Comparison of ENCODE assay signal across 22 mouse cellular contexts in the genomic region with DNA sequence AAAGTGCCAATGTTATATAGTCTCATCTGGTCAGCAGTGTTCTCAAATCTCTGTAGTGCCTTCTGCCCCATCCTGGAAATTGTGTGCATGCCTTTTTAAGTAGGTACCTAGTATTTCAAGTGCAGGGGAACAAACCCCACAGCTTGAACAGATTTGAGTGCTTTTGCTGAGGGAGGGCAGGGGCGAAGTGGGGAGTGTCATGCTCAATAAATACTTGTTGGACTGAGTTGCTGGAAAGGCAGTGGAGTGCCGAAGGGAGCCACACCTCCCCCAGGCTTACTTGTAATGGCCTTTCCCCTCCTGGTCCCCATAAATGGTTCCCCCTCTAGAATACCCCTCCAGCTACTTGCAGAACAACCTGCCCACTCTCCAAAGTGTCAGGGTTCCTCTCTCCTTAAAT. TPM values are rescaled to one million over a fixed set of nuclear protein-coding genes. Genes with fewer than 3 reads are reported as not detected.
DNase-seq lines count a peak whose midpoint lies in the region; ATAC-seq lines count a peak whose summit lies in the region.
"Had no signal": no experiment of that assay in that cellular context is flagged by ENCODE, and none has a peak within 500 bp of the region (broad histone marks: within the 10 kb centered on the region; RNA-seq: fewer than 3 reads in every experiment).

No protein-coding gene starts in this region.

- no peak overlapping the region for H3K4me2 ChIP-seq in limb, embryonic 13.5 days (replicated peaks)
- H3K4me2 ChIP-seq: embryonic facial prominence, embryonic 12.5 days; forebrain, embryonic 15.5 days; hindbrain, embryonic 15.5 days; midbrain, embryonic 15.5 days; neural tube, embryonic 12.5 days had no signal

- H3K9ac ChIP-seq in limb, embryonic 13.5 days, result 0 out of 2 replicates have a peak overlapping the region, but pooled peaks have one; percentile 19
- H3K9ac ChIP-seq: embryonic facial prominence, embryonic 12.5 days; forebrain, embryonic 15.5 days; hindbrain, embryonic 15.5 days; midbrain, embryonic 15.5 days; neural tube, embryonic 12.5 days had no signal

- 21% methylated on average over 2 of the region's 2 CpGs for WGBS in limb, embryonic 13.5 days
- WGBS in limb, embryonic 10.5 days, result 54% methylated on average over 2 of the region's 2 CpGs
- 86% methylated on average over 2 of the region's 2 CpGs for WGBS in forebrain, embryonic 10.5 days

- ATAC-seq in limb, embryonic 13.5 days (ENCODE audit: low FRiP score, low read depth), result no peak
- ATAC-seq: forebrain, embryonic 15.5 days; midbrain, embryonic 15.5 days had no signal

- H3K27ac ChIP-seq in limb, embryonic 13.5 days, result no peak overlapping the region; the same call in 1 of the 2 replicates
- no peak overlapping the region for H3K27ac ChIP-seq in limb, embryonic 10.5 days
- H3K27ac ChIP-seq in brown adipose tissue, adult 24 weeks (replicated peaks; ENCODE audit: low read depth, low read length), result 0 out of 2 replicates have a peak overlapping the region, but pooled peaks have one; percentile 42
- H3K27ac ChIP-seq in forebrain, embryonic 10.5 days, result no peak overlapping the region
- H3K27ac ChIP-seq: embryonic facial prominence, embryonic 12.5 days; forebrain, embryonic 15.5 days; hindbrain, embryonic 15.5 days; midbrain, embryonic 15.5 days; neural tube, embryonic 12.5 days had no signal

- no peaks in the 10 kb centered on the region for H3K27me3 ChIP-seq in limb, embryonic 13.5 days
- no peaks in the 10 kb centered on the region for H3K27me3 ChIP-seq in limb, embryonic 10.5 days (ENCODE audit: low read depth, poor library complexity, severe bottlenecking)
- peaks cover 4% of the 10 kb centered on the region; the same call in 1 of the 2 replicates for H3K27me3 ChIP-seq in forebrain, embryonic 10.5 days (ENCODE audit: poor library complexity, severe bottlenecking)
- H3K27me3 ChIP-seq: embryonic facial prominence, embryonic 12.5 days; forebrain, embryonic 15.5 days; hindbrain, embryonic 15.5 days; midbrain, embryonic 15.5 days; neural tube, embryonic 12.5 days had no signal

- H3K4me1 ChIP-seq in limb, embryonic 13.5 days, result peaks cover 47% of the 10 kb centered on the region
- H3K4me1 ChIP-seq in limb, embryonic 10.5 days, result peaks cover 21% of the 10 kb centered on the region
- H3K4me1 ChIP-seq in brown adipose tissue, adult 24 weeks (ENCODE audit: control insufficient read depth, insufficient read depth, insufficient read length, low read length), result peaks cover 17% of the 10 kb centered on the region
- peaks cover 16% of the 10 kb centered on the region for H3K4me1 ChIP-seq in forebrain, embryonic 10.5 days

- H3K4me3 ChIP-seq in limb, embryonic 13.5 days, result no peak overlapping the region
- no peak overlapping the region for H3K4me3 ChIP-seq in limb, embryonic 10.5 days
- no peak overlapping the region for H3K4me3 ChIP-seq in brown adipose tissue, adult 24 weeks (ENCODE audit: insufficient read depth, low read depth, low read length)
- no peak overlapping the region for H3K4me3 ChIP-seq in forebrain, embryonic 10.5 days
- H3K4me3 ChIP-seq: embryonic facial prominence, embryonic 12.5 days; forebrain, embryonic 15.5 days; hindbrain, embryonic 15.5 days; midbrain, embryonic 15.5 days; neural tube, embryonic 12.5 days had no signal

- DNase-seq in limb, embryonic 10.5 days (ENCODE audit: low spot score), result no peak
- peak; percentile 19 for DNase-seq in forelimb bud, embryonic 11.5 days (ENCODE audit: low read depth, low spot score)
- DNase-seq in lung, postnatal 25 days (ENCODE audit: low spot score), result peak; percentile 64
- no peak for DNase-seq in forebrain, embryonic 10.5 days (ENCODE audit: extremely low spot score, low spot score)
- no peak for DNase-seq in thymus, postnatal 25 days
- DNase-seq: adrenal gland, adult 8-10 months; cerebellum, adult 18-20 months; cerebellum, postnatal 25 days; gastrocnemius, postnatal 14 days; heart, adult 18-20 months; kidney, adult 2 months; kidney, postnatal 10 days; retina, postnatal 1 day; right cerebral cortex, postnatal 4 days; thymus, postnatal 14 days had no signal

- H3K9me3 ChIP-seq in limb, embryonic 13.5 days, result no peaks in the 10 kb centered on the region
- no peaks in the 10 kb centered on the region for H3K9me3 ChIP-seq in limb, embryonic 10.5 days (replicated peaks)
- H3K9me3 ChIP-seq in forebrain, embryonic 10.5 days, result no peaks in the 10 kb centered on the region
- H3K9me3 ChIP-seq: embryonic facial prominence, embryonic 12.5 days; forebrain, embryonic 15.5 days; hindbrain, embryonic 15.5 days; midbrain, embryonic 15.5 days; neural tube, embryonic 12.5 days had no signal

- peaks cover 24% of the 10 kb centered on the region for H3K36me3 ChIP-seq in limb, embryonic 13.5 days
- H3K36me3 ChIP-seq in limb, embryonic 10.5 days, result peaks cover 26% of the 10 kb centered on the region
- H3K36me3 ChIP-seq in forebrain, embryonic 10.5 days (replicated peaks), result peaks cover 20% of the 10 kb centered on the region
- H3K36me3 ChIP-seq: forebrain, embryonic 15.5 days; hindbrain, embryonic 15.5 days; midbrain, embryonic 15.5 days; neural tube, embryonic 12.5 days had no signal

RNA-seq across cellular contexts. Expression of a gene that starts 7.4 kb away (rescaled TPM):
- polyA plus RNA-seq in limb, embryonic 13.5 days (2015; fragmentation: Nextera tagmentation; extraction: Ambion mirVana), result 15.8 and 16.2 TPM in 2 replicates
- polyA plus RNA-seq in limb, embryonic 10.5 days (2016; fragmentation: Nextera tagmentation; extraction: Ambion mirVana), result 12.8 and 15.0 TPM in 2 replicates
- polyA plus RNA-seq in brown adipose tissue, adult 24 weeks (2012; ENCODE audit: insufficient read depth, insufficient read length, missing spikeins), result 11.0 and 14.8 TPM in 2 replicates
- polyA plus RNA-seq in forebrain, embryonic 10.5 days (2016; fragmentation: Nextera tagmentation; extraction: Ambion mirVana), result 7.4 and 7.7 TPM in 2 replicates

RNA-seq across cellular contexts. Expression of a gene that starts 34.1 kb away (rescaled TPM):
- polyA plus RNA-seq in limb, embryonic 13.5 days (2015; fragmentation: Nextera tagmentation; extraction: Ambion mirVana), result 68.4 and 71.9 TPM in 2 replicates
- polyA plus RNA-seq in limb, embryonic 10.5 days (2016; fragmentation: Nextera tagmentation; extraction: Ambion mirVana), result 93.9 and 99.0 TPM in 2 replicates
- 21.0 and 25.9 TPM in 2 replicates for polyA plus RNA-seq in brown adipose tissue, adult 24 weeks (2012; ENCODE audit: insufficient read depth, insufficient read length, missing spikeins)
- 93.2 and 93.7 TPM in 2 replicates for polyA plus RNA-seq in forebrain, embryonic 10.5 days (2016; fragmentation: Nextera tagmentation; extraction: Ambion mirVana)

RNA-seq across cellular contexts. Expression of a gene that starts 40.3 kb away (rescaled TPM):
- 121 and 127 TPM in 2 replicates for polyA plus RNA-seq in limb, embryonic 13.5 days (2015; fragmentation: Nextera tagmentation; extraction: Ambion mirVana)
- 128 and 132 TPM in 2 replicates for polyA plus RNA-seq in limb, embryonic 10.5 days (2016; fragmentation: Nextera tagmentation; extraction: Ambion mirVana)
- 36.4 and 42.8 TPM in 2 replicates for polyA plus RNA-seq in brown adipose tissue, adult 24 weeks (2012; ENCODE audit: insufficient read depth, insufficient read length, missing spikeins)
- polyA plus RNA-seq in forebrain, embryonic 10.5 days (2016; fragmentation: Nextera tagmentation; extraction: Ambion mirVana), result 118 and 119 TPM in 2 replicates

Comparison
In these comparisons a context has a peak if more than half of its experiments do, and no peak if none do; other contexts are left out.
1. DNase-seq: peak in forelimb bud, embryonic 11.5 days (single experiment) and lung, postnatal 25 days (single experiment); none in limb, embryonic 10.5 days (single experiment), forebrain, embryonic 10.5 days (single experiment) and thymus, postnatal 25 days (single experiment).